Mouse (Mus musculus): ENCODE results near the gene Esp16.
"Not testable (repeated sequence)": the region's sequence is repeated elsewhere in the genome, so short reads cannot be mapped to it uniquely, and the experiment has no call there.

Esp16 gene

GRCm38 (mm10) chr17:39535842-39536241, at the start of gene Esp16:
Esp16 (plus strand) TSS chr17:39536142.
- not testable (repeated sequence) for DNase-seq (ENCODE audit: low spot score)

GRCm38 (mm10) chr17:39498043-39498442, 37.9 kb upstream of the Esp16 start:
- not testable (repeated sequence) for DNase-seq (ENCODE audit: low spot score)
